Mouse (Mus musculus) erythroblast, embryonic 14.5 days (primary cell): ENCODE results near the gene Golga1. TPM values are rescaled to one million over a fixed set of nuclear protein-coding genes. Genes with fewer than 3 reads are reported as not detected.

ENCODE experiments used
- H3K27me3 ChIP-seq: 2 replicates; pipeline ENCODE4 v1.6.1; 2012; ENCODE audit warnings: inconsistent platforms; ENCODE audit not compliant: control insufficient read depth
- H3K36me3 ChIP-seq: 2 replicates; pipeline ENCODE4 v1.6.1; 2012; ENCODE audit warnings: mild to moderate bottlenecking, inconsistent platforms; ENCODE audit not compliant: control insufficient read depth
- H3K4me1 ChIP-seq: 2 replicates; pipeline ENCODE4 v1.6.1; 2012; ENCODE audit warnings: inconsistent platforms; ENCODE audit not compliant: control insufficient read depth
- H3K4me3 ChIP-seq: replicated peaks from 2 replicates; pipeline ENCODE3; 2012; ENCODE audit warnings: moderate library complexity, mild to moderate bottlenecking, inconsistent platforms
- H3K9me3 ChIP-seq: 2 replicates; pipeline ENCODE4 v1.6.1; 2012; ENCODE audit warnings: low read length, inconsistent platforms, mixed read lengths; ENCODE audit not compliant: control insufficient read depth
- GATA1 ChIP-seq: IDR thresholded peaks from 2 replicates; pipeline ENCODE4 v1.6.1; 2012; ENCODE audit warnings: low read length, inconsistent platforms, mixed read lengths
- TAL1 ChIP-seq: IDR thresholded peaks from 3 replicates; pipeline ENCODE4 v1.6.1; 2012; ENCODE audit warnings: low read length, inconsistent platforms, mixed read lengths
- polyA plus RNA-seq: library from polyadenylated mRNA; stranded (reverse); fragments of >175 nt; gene quantifications from 2 replicates; pipeline ENCODE4 v1.2.3, GENCODE M21; 2012

The Golga1 gene
- polyA plus RNA-seq, 1 experiment: 0.09 TPM

DNA sequence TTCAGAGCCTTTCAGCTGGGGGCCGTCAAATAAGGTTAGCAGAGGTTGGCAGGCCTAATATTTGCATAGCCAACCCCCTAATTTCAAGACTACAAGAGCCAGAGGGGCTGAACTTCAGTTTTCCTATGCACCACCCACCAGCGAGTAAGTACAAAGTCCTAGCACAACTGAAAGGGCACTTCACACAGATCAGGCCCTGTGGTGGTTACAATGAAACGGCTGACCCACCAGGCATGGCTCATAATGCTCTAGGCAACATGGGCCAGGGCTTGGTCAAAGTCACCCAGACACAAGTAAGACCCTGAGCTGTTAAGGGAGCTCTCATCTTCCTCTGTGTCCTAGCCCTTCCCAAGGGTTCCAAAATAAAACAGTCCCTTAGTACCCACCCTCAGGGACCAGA lies 63.5 kb downstream of the Golga1 start:
- TF ChIP-seq GATA1 (no peak), TAL1 (no peak)
- Histone ChIP-seq H3K9me3 (no peaks in the 10 kb centered on the region), H3K27me3 (no peaks in the 10 kb centered on the region), H3K36me3 (peaks cover 54% of the 10 kb centered on the region), H3K4me3 (no peak overlapping the region), H3K4me1 (peaks cover 79% of the 10 kb centered on the region)

DNA sequence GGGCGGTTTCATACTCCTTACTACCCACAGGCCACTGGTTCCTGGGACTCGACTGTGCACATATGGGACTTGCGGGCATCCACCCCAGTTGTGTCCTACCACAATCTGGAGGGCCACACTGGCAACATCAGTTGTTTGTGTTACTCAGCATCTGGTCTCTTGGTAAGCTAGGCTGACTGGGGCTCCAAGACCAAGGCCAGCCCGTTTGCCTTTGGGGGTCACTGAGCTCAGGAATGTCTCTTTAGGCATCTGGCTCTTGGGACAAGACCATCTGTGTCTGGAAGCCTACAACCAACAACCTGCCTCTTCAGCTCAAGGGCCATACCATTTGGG lies 64.8 kb downstream of the Golga1 start:
- TF ChIP-seq TAL1: no peak
- TF ChIP-seq GATA1: no peak
- Histone ChIP-seq H3K36me3 (peaks cover 54% of the 10 kb centered on the region), H3K27me3 (no peaks in the 10 kb centered on the region), H3K9me3 (no peaks in the 10 kb centered on the region), H3K4me1 (peaks cover 68% of the 10 kb centered on the region), H3K4me3 (no peak overlapping the region)

DNA sequence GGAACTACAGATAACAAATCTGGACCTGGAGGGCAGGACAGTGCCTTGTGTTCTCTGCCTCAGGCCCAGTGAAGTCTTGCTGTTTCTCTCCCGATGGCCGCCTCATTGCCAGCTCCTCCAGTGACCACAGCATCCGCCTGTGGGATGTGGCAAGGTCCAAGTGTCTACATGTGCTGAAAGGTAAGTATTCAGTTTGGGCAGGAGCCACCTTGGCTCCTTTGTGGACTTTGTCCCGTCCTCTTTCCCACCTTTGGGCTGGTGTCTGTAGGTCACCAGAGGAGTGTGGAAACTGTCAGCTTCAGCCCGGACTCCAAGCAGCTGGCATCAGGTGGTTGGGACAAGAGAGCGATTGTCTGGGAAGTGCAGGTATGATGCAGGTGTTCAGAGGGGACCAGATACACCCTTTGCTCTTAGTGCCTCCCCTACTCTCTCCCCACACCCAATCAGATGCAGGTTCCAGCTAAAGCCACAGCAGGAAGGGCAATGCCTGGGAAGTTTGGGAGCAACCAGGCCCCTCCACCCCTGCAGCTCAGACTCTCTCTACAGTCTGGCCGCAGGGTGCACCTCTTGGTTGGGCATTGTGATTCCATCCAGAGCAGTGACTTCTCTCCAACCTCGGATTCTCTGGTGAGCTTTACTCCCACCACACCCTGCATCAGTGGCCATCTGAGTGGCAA lies 65.3 kb downstream of the Golga1 start:
- no peaks in the 10 kb centered on the region for H3K9me3 ChIP-seq
- peaks cover 54% of the 10 kb centered on the region for H3K36me3 ChIP-seq
- TF ChIP-seq GATA1 (no peak), TAL1 (no peak)
- no peaks in the 10 kb centered on the region for H3K27me3 ChIP-seq
- no peak overlapping the region for H3K4me3 ChIP-seq
- peaks cover 66% of the 10 kb centered on the region for H3K4me1 ChIP-seq

DNA sequence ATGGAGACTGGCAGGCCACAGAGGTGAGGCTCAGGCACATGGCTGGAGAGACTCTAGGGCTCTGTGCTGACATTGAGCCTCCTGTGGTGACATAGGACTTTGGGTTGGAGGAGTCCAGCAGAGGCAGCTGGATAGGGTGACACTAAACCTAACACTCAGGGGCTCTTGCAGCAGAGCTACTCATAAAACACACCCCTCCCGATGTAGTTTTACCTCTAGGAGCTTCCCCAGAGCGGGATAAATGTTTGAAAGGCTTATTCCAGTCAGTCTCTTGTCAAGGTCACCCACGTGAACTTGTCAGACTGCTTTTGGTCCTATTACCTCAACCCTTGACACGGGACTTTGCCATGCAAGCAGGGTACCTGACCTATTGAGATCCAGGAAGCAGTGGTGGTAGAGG lies 66.0 kb downstream of the Golga1 start:
- H3K36me3 ChIP-seq: peaks cover 53% of the 10 kb centered on the region

DNA sequence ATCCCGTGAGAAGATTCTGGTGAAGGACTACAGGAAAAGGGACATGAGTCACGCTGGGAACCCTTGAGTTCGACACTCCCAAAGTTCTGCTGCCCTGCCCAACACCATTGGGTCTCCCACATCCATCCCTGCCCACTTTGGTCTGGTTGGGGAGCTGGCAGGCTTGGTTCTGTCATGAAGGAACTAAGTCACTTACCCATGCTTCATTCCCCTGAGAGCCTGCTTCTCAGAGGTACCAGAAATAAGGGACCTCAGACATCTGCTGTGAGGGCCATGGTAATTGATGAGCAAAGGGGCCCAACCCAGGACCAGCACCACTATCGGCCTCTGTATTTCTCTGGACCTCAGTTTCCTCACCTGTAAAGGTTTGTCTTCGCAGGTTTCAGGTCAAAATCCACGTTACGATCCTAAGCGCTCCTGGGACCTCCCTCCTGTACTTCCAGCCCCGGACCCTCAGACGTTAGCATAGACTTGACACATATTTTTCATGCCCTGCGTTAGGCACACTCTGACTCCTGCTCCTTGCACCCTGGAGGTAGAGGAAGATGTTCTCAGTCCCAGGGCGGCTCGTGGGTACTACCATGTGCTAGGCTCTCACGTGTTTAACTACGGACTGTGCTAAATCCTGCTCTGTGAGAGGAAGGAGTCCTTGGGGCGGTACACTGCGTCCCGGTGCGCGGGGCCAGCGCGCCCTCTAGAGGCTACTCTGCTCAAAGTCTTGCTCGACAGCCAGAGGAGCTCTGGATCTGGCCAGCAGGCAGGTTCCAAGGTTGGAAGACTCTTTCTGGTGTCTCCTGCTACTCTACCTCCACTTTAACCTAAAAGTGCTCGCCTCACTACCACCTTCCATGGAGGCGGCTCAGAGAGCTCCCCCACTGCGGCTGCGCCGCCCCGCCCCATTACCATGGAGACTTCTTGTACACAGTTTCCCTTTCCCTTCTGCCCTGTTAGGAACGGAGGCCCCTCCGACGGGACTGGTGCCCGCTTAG lies 67.7 kb downstream of the Golga1 start, which contains the start of gene Wdr38:
Gene Wdr38, plus strand, starts transcription at position 91 of the 989 bp plus-strand sequence.
- H3K4me3 ChIP-seq: peak within 1 kb of the TSS; percentile 63
- no peaks in the 10 kb centered on the region for H3K27me3 ChIP-seq
- H3K4me1 ChIP-seq: peaks cover 45% of the 10 kb centered on the region
- H3K9me3 ChIP-seq: no peaks in the 10 kb centered on the region
- peaks cover 37% of the 10 kb centered on the region for H3K36me3 ChIP-seq
- TF ChIP-seq GATA1 (no peak), TAL1 (no peak)

More for the DNA sequence above, 66.0 kb downstream of the Golga1 start:
- TF ChIP-seq GATA1 (no peak), TAL1 (no peak)
- no peak overlapping the region for H3K4me3 ChIP-seq
- H3K9me3 ChIP-seq: no peaks in the 10 kb centered on the region
- no peaks in the 10 kb centered on the region for H3K27me3 ChIP-seq
- H3K4me1 ChIP-seq: peaks cover 62% of the 10 kb centered on the region

DNA sequence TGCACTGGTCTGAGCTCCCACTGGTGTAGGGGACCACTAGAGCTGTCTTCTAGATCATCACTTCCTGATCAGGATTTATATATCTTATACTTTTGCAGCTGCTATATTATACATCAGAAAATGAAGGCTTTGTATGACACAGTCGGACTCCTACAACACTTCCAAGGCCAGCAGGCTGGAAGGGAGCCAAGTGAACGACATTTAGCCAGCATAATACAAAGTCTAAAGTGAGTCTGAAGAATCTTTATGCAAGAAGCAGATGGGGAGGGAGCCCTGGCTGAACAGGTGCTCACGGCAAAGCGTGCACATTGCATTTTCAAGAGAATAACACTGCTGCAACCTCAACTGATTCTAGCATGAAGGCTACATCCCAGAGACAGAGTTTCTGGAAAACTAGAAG lies 72.9 kb downstream of the Golga1 start:
- no peak overlapping the region for H3K4me3 ChIP-seq
- TF ChIP-seq TAL1: no peak
- TF ChIP-seq GATA1: no peak
- H3K36me3 ChIP-seq: no peaks in the 10 kb centered on the region
- H3K27me3 ChIP-seq: no peaks in the 10 kb centered on the region
- H3K4me1 ChIP-seq: peaks cover 52% of the 10 kb centered on the region
- no peaks in the 10 kb centered on the region for H3K9me3 ChIP-seq

DNA sequence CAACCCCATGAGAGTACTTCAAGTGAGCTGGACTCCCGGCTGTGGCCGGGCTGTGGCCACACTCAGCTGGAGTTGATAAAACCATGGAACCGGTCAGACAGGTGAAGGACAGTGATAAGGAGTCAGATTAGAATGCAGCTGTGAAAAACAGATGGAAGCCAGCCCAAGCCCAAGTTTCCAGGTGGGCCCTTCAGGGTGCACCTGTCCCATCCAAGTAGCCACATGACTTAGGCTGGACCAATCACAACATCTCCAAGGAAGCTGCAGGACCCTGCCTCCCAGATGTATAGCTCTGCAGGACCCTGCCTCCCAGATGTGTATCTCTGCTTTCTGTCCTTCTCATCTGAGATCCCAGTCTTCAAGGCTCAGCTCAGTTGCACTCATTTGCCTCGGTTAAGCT lies 73.3 kb downstream of the Golga1 start:
- no peaks in the 10 kb centered on the region for H3K27me3 ChIP-seq
- no peak overlapping the region for H3K4me3 ChIP-seq
- TF ChIP-seq GATA1 (no peak), TAL1 (no peak)
- H3K36me3 ChIP-seq: no peaks in the 10 kb centered on the region
- H3K9me3 ChIP-seq: no peaks in the 10 kb centered on the region
- peaks cover 52% of the 10 kb centered on the region for H3K4me1 ChIP-seq

DNA sequence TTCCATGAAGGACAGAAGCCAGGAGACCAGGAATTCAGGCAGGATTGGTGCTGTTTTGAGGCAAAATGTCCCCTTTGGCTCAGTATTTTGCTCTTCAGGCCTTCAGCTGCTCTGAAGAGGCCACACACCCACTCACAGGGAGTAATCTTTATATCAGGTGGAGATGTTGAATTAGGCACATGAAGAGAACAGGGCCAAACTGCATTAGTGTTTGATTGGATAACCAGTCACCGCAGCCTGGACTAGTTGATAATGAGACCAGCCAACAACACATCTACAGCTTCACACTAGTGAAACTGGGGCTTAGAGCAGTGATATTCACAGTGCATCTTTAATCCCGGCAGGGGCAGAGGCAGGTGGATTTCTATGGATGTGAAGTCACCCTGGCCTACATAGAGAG lies 76.4 kb downstream of the Golga1 start:
- no peaks in the 10 kb centered on the region; the same call in 1 of the 2 replicates for H3K27me3 ChIP-seq
- TF ChIP-seq TAL1: no peak
- no peak for TF ChIP-seq GATA1
- no peaks in the 10 kb centered on the region for H3K36me3 ChIP-seq
- H3K4me3 ChIP-seq: no peak overlapping the region
- peaks cover 56% of the 10 kb centered on the region for H3K4me1 ChIP-seq
- peaks cover 12% of the 10 kb centered on the region for H3K9me3 ChIP-seq

DNA sequence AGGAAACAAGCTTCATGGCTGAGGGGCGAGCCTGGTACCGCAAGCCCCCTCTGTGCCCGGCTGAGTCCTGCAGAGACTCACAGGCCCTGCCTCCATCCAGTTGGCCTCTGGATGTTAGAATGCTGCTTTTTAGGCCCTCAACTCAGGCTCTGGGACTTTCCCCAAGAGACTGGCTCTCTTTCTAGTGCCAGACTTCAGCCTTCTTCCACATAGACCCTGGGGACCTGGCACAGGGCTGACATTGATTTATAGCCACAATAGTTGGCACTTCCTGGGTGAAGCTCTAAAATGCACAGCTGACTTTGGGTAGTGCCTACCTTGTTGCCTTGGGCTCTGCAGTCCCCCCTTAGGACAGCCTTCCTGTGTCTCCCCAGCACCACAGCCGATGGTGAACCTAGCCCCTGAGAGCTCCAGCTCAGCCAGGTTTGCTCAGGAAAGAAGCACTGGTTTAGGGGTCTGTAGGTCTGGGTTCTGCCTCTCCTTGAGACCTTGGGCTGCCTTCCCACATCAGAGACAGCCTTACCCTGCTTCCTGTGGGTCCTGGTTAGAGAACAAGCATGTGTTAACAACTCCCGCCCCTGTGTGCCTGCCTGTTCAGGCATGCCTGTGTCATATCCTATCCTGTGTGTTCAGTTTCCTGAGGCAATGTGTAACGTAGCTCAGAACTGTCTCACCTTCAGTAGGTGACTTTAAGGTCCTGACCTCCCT lies 77.4 kb downstream of the Golga1 start:
- Histone ChIP-seq H3K4me3 (no peak overlapping the region), H3K4me1 (peaks cover 56% of the 10 kb centered on the region), H3K27me3 (no peaks in the 10 kb centered on the region; the same call in 1 of the 2 replicates), H3K9me3 (peaks cover 19% of the 10 kb centered on the region), H3K36me3 (no peaks in the 10 kb centered on the region)
- TF ChIP-seq GATA1 (no peak), TAL1 (no peak)
